Mouse (Mus musculus) stomach, postnatal 0 days (tissue): ENCODE measurements around the gene Rtn4rl2.

ENCODE experiments used
- CTCF ChIP-seq: IDR thresholded peaks from 2 replicates; pipeline ENCODE4 v1.5.1; 2016; ENCODE audit warnings: antibody characterized with exemption, low read depth, mild to moderate bottlenecking, moderate library complexity
- EP300 ChIP-seq: optimal IDR thresholded peaks from 2 replicates; pipeline ENCODE3; 2016; ENCODE audit warnings: antibody characterized with exemption

GRCm38 (mm10) chr2:84915330-84915729 lies 28.8 kb upstream of the Rtn4rl2 start:
- TF ChIP-seq CTCF (no peak), EP300 (no peak)
